Mouse (Mus musculus) limb, embryonic 11.5 days (tissue): ENCODE data around the gene Phf1. TPM values are rescaled to one million over a fixed set of nuclear protein-coding genes. Genes with fewer than 3 reads are reported as not detected.
A peak's percentile ranks its signal among the peaks of the same experiment; 100 is the strongest.
"Not testable (repeated sequence)": the region's sequence is repeated elsewhere in the genome, so short reads cannot be mapped to it uniquely, and the experiment has no call there.

Experiments
- ATAC-seq: fragments of 200-750 bp; cut with Nextera tagmentation; 2 replicates; pipeline ENCODE4 v1.8.0; 2017; ENCODE audit warnings: low read depth; ENCODE audit not compliant: insufficient number of reproducible peaks, low FRiP score, low TSS enrichment
- DNase-seq: peaks from one replicate; pipeline ENCODE4 v3.0.0-alpha.2; 2015; ENCODE audit warnings: low spot score
- H3K27ac ChIP-seq: fragments of 300-500 bp; sonication (generic); replicated peaks from 2 replicates; pipeline ENCODE4 v1.5.1; 2014; ENCODE audit warnings: low read depth, mild to moderate bottlenecking, low read length
- H3K27me3 ChIP-seq: fragments of 300-500 bp; sonication (generic); 2 replicates; pipeline ENCODE4 v1.6.1; 2014; ENCODE audit warnings: mild to moderate bottlenecking, low read length, mixed read lengths; ENCODE audit not compliant: control insufficient read depth, insufficient read depth
- H3K36me3 ChIP-seq: fragments of 300-500 bp; sonication (generic); 2 replicates; pipeline ENCODE4 v1.6.1; 2014; ENCODE audit warnings: mild to moderate bottlenecking, low read length, moderate library complexity, mixed read lengths; ENCODE audit not compliant: control insufficient read depth, insufficient read depth
- H3K4me1 ChIP-seq: fragments of 300-500 bp; sonication (generic); 2 replicates; pipeline ENCODE4 v1.6.1; 2014; ENCODE audit warnings: low read length, mixed read lengths; ENCODE audit not compliant: control insufficient read depth, insufficient read depth
- H3K4me2 ChIP-seq: fragments of 300-500 bp; sonication (generic); 2 replicates; pipeline ENCODE4 v1.6.1; 2014; ENCODE audit warnings: low read depth, mild to moderate bottlenecking, moderate library complexity; ENCODE audit not compliant: severe bottlenecking
- H3K4me3 ChIP-seq: fragments of 300-500 bp; sonication (generic); 2 replicates; pipeline ENCODE4 v1.5.1; 2014; ENCODE audit warnings: low read depth, low read length
- H3K9ac ChIP-seq: fragments of 300-500 bp; sonication (generic); 2 replicates; pipeline ENCODE4 v1.6.1; 2014; ENCODE audit warnings: mild to moderate bottlenecking, low read length
- H3K9me3 ChIP-seq: fragments of 300-500 bp; sonication (generic); 2 replicates; pipeline ENCODE4 v1.6.1; 2016; ENCODE audit warnings: low read length; ENCODE audit not compliant: control insufficient read depth
- WGBS: fragments of 180-500 bp; shearing (Covaris S2); extraction: QIAGEN DNeasy Blood & Tissue Kit; methylation state at CpG from one replicate; pipeline ENCODE4 v1.1.7; 2014; 5-methylcytosine and 5-hydroxymethylcytosine counted together
- polyA plus RNA-seq: library from polyadenylated mRNA; unstranded; fragments of >200 nt; fragmentation: Nextera tagmentation; extraction: Ambion mirVana; gene quantifications from 2 replicates; pipeline ENCODE4 v1.2.1, GENCODE M21; 2014

Gene Phf1
- polyA plus RNA-seq, 1 experiment from 2014 or later = 4.7 TPM

- H3K4me2 ChIP-seq = no peak overlapping the region
- ATAC-seq = no peak
- DNase-seq = no peak
- H3K27ac ChIP-seq = no peak overlapping the region
- WGBS = 86% methylated on average over 6 of the region's 6 CpGs
- no peak overlapping the region for H3K4me3 ChIP-seq
- H3K27me3 ChIP-seq = no peaks in the 10 kb centered on the region
- H3K4me1 ChIP-seq = peaks cover 8% of the 10 kb centered on the region; the same call in 1 of the 2 replicates
- no peaks in the 10 kb centered on the region for H3K36me3 ChIP-seq
- H3K9ac ChIP-seq = no peak overlapping the region
- no peaks in the 10 kb centered on the region for H3K9me3 ChIP-seq
These were observed 38.5 kb upstream of the Phf1 start for GRCm38 (mm10) chr17:26894342-26894741.

DNA sequence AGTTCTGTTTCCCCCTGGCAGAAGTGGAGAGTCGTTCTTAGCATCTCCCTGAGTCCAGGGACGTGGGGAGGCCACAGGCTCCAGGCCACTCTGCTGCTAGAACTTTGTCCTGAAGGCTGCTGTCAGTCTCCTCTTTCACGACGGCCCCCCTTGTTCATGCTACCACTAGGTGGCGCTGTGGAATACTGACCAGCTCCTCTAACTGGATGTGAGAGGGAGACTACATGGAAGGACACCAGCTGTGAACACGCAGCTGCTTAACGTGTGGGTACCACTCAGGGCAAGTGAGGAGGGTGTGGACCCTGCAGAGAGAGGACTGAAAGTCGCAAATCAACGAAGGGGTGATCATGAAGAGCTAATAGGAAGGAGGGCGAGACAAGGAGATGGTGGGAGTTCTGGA lies 37.3 kb upstream of the Phf1 start:
- no peak for ATAC-seq
- Histone ChIP-seq H3K27ac (no peak overlapping the region), H3K9me3 (no peaks in the 10 kb centered on the region), H3K36me3 (no peaks in the 10 kb centered on the region), H3K4me3 (no peak overlapping the region), H3K4me2 (no peak overlapping the region), H3K27me3 (no peaks in the 10 kb centered on the region), H3K4me1 (peaks cover 8% of the 10 kb centered on the region; the same call in 1 of the 2 replicates), H3K9ac (no peak overlapping the region)
- 13% methylated on average over 10 of the region's 10 CpGs for WGBS
- peak; percentile 82 for DNase-seq

DNA sequence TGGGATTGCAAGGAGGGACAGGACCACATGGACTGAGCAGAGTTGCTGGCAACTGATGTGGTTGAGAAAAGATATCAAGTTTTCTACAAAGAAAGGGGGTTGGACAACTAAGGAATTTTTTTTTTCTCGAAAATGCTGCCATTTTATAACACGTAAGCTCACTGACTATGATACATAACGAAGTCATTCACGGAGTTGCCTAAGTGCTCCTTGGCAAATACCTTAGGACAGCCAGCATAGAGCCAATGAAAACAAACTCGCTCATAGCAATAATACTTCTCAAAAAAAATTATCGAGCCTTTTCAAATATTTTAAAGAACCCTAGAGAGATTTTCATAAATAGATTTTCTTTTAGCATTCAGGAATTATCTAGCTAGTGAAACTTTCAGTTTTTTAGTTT lies 31.9 kb upstream of the Phf1 start:
- no peak overlapping the region for H3K4me3 ChIP-seq
- no peak overlapping the region for H3K9ac ChIP-seq
- no peak overlapping the region for H3K4me2 ChIP-seq
- H3K27me3 ChIP-seq = no peaks in the 10 kb centered on the region
- no peaks in the 10 kb centered on the region for H3K4me1 ChIP-seq
- no peaks in the 10 kb centered on the region for H3K36me3 ChIP-seq
- 81% methylated on average over 6 of the region's 6 CpGs for WGBS
- DNase-seq (no peak), ATAC-seq (no peak)
- H3K9me3 ChIP-seq = no peaks in the 10 kb centered on the region
- no peak overlapping the region for H3K27ac ChIP-seq

GRCm38 (mm10) chr17:26904320-26904719 lies 28.5 kb upstream of the Phf1 start:
- DNase-seq (no peak), ATAC-seq (no peak)
- WGBS = 60% methylated on average over 5 of the region's 5 CpGs
- Histone ChIP-seq H3K4me1 (no peaks in the 10 kb centered on the region), H3K4me3 (no peak overlapping the region), H3K4me2 (no peak overlapping the region), H3K27me3 (no peaks in the 10 kb centered on the region), H3K9me3 (no peaks in the 10 kb centered on the region), H3K9ac (no peak overlapping the region), H3K27ac (no peak overlapping the region), H3K36me3 (no peaks in the 10 kb centered on the region)

DNA sequence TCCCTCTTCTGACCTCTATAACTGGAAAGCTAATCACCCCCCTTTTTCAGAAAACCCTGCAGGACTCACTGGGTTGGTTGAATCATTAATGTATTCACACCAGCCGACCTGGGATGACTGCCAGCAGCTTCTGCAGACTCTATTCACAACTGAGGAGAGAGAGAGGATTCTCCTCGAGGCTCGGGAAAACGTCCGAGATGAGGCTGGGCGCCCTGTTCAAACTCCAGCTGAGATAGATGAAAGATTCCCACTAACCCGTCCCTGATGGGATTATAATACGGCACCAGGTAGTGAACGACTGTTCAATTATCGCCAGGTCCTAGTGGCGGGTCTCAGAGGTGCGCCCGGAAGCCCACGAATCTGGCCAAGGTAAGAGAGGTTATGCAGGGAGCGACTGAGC lies 25.3 kb upstream of the Phf1 start:
- not testable (repeated sequence) for H3K4me2 ChIP-seq, DNase-seq, H3K27ac ChIP-seq, H3K4me3 ChIP-seq, H3K4me1 ChIP-seq, H3K27me3 ChIP-seq, H3K9me3 ChIP-seq, ATAC-seq, H3K36me3 ChIP-seq, H3K9ac ChIP-seq
- 94% methylated on average over 14 of the region's 15 CpGs for WGBS

DNA sequence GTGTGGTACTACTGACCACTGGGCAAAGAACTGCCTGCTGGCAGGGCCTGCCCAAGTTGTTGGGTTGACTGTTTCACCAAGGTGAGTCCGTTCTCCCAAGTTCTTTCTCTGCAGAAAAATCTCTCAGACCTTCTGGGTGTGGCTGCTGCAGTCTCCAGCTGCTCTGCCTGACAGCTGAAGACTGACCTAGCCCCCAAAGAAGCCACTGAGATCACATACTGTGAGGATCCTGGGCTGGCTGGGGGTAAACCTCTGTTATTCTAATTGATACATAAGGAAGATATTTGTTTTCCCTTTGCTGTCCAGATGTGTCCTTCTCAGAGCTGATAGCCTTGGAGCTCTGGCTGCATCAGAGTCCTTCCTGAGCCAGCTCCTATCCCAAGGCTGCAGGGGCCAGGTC lies 17.6 kb upstream of the Phf1 start:
- Histone ChIP-seq H3K4me1 (peaks cover 4% of the 10 kb centered on the region; the same call in 1 of the 2 replicates), H3K4me3 (no peak overlapping the region), H3K9me3 (no peaks in the 10 kb centered on the region), H3K4me2 (no peak overlapping the region), H3K27ac (no peak overlapping the region), H3K27me3 (no peaks in the 10 kb centered on the region), H3K36me3 (no peaks in the 10 kb centered on the region), H3K9ac (no peak overlapping the region)
- ATAC-seq (no peak), DNase-seq (no peak)
- 48% methylated on average over 1 of the region's 1 CpGs for WGBS

- ATAC-seq = peak; percentile 96
- H3K4me3 ChIP-seq = peak within 1 kb of the TSS; percentile 65
- peak; percentile 100 for DNase-seq
- peak within 1 kb of the TSS; percentile 65 for H3K27ac ChIP-seq
- H3K36me3 ChIP-seq = no peaks in the 10 kb centered on the region; the same call in 1 of the 2 replicates
- peak within 1 kb of the TSS; percentile 62 for H3K9ac ChIP-seq
- WGBS = under 1% methylated on average over 65 of the region's 72 CpGs
- H3K4me1 ChIP-seq = peaks cover 4% of the 10 kb centered on the region; the same call in 1 of the 2 replicates
- no peaks in the 10 kb centered on the region for H3K9me3 ChIP-seq
- H3K4me2 ChIP-seq = peak within 1 kb of the TSS; percentile 56
- H3K27me3 ChIP-seq = no peaks in the 10 kb centered on the region
These were observed 16.0 kb upstream of the Phf1 start, which contains the start of gene Kifc5b for GRCm38 (mm10) chr17:26916711-26917482. Gene Kifc5b, plus strand, starts transcription at chr17:26917091.

- 2% methylated on average over 12 of the region's 12 CpGs for WGBS
- not testable (repeated sequence) for H3K4me1 ChIP-seq, H3K27me3 ChIP-seq, H3K36me3 ChIP-seq, DNase-seq, ATAC-seq, H3K9me3 ChIP-seq
- Histone ChIP-seq H3K9ac (peak overlapping the region; percentile 62), H3K4me2 (peak overlapping the region; percentile 56), H3K4me3 (peak overlapping the region; percentile 65), H3K27ac (peak overlapping the region; percentile 65; the same call in 1 of the 2 replicates)
These were observed 15.3 kb upstream of the Phf1 start for GRCm38 (mm10) chr17:26917560-26917959.
